Mouse (Mus musculus) olfactory bulb, adult 2 months (tissue): ENCODE measurements at regions not wholly inside any gene's neighbourhood (a gene's known extent, or its start where the extent isn't known, plus 50 kb on each side); places are given as distances from the start of the nearest gene placed in this dataset.

ENCODE experiments used
- CTCF ChIP-seq: fragments of 200-500 bp; IDR thresholded peaks from 2 replicates; pipeline ENCODE4 v1.5.1; 2012; ENCODE audit warnings: low read depth, mild to moderate bottlenecking, low read length, moderate library complexity; ENCODE audit not compliant: insufficient read depth
- POLR2A ChIP-seq: fragments of 200-500 bp; IDR thresholded peaks from 2 replicates; pipeline ENCODE4 v1.6.1; 2012; ENCODE audit warnings: mild to moderate bottlenecking, low read depth, low read length, moderate library complexity; ENCODE audit not compliant: insufficient read depth

GRCm38 (mm10) chr5:85795531-85796197, 269.7 kb downstream of the Cenpc1 start:
- TF ChIP-seq CTCF: no peak
- no peak for TF ChIP-seq POLR2A
